Mouse (Mus musculus): Measurements from ENCODE around the gene Ccdc65. TPM values are rescaled to one million over a fixed set of nuclear protein-coding genes. Genes with fewer than 3 reads are reported as not detected.

The Ccdc65 gene
- polyA plus RNA-seq (2014; fragmentation: Nextera tagmentation; extraction: Ambion mirVana): 0.28 and 1.1 TPM in 2 replicates

- peaks cover 10% of the 10 kb centered on the region; the same call in 1 of the 2 replicates for H3K27me3 ChIP-seq (ENCODE audit: insufficient read depth, low read length)
- H3K9me3 ChIP-seq (ENCODE audit: low read depth, low read length): no peaks in the 10 kb centered on the region
- ATAC-seq (ENCODE audit: insufficient read depth) (peak; percentile 80; the same call in 1 of the 2 replicates), DNase-seq (peak; percentile 94)
- H3K4me1 ChIP-seq (ENCODE audit: insufficient read depth): no peaks in the 10 kb centered on the region
- H3K27ac ChIP-seq (ENCODE audit: low read depth): no peak within 1 kb of the TSS
- no peak within 1 kb of the TSS; the same call in 1 of the 2 replicates for H3K9ac ChIP-seq
- peak within 1 kb of the TSS; percentile 63 for H3K4me2 ChIP-seq
- TF ChIP-seq CTCF (IDR thresholded peaks at IDR 0.05; ENCODE audit: low read depth): peak; percentile 76
- WGBS: 17% methylated on average over 16 of the region's 16 CpGs
- H3K36me3 ChIP-seq (ENCODE audit: insufficient read depth): no peaks in the 10 kb centered on the region
- peak within 1 kb of the TSS; percentile 30 for H3K4me3 ChIP-seq (ENCODE audit: low read depth, low read length)
These were observed at the start of gene Ccdc65 for GRCm38 (mm10) chr15:98707766-98708372. Ccdc65 (plus strand) TSS chr15:98708207.

- under 1% methylated on average over 14 of the region's 14 CpGs for WGBS
- Histone ChIP-seq H3K9me3 (ENCODE audit: low read depth, low read length) (no peaks in the 10 kb centered on the region), H3K4me2 (peak overlapping the region; percentile 84), H3K4me3 (ENCODE audit: low read depth, low read length) (peak overlapping the region; percentile 91), H3K27ac (ENCODE audit: low read depth) (peak overlapping the region; percentile 93), H3K27me3 (ENCODE audit: insufficient read depth, low read length) (no peaks in the 10 kb centered on the region), H3K4me1 (ENCODE audit: insufficient read depth) (0 out of 2 replicates have a peak, but pooled peaks cover 4% of the 10 kb centered on the region), H3K9ac (peak overlapping the region; percentile 97), H3K36me3 (ENCODE audit: insufficient read depth) (peaks cover 29% of the 10 kb centered on the region)
- no peak for TF ChIP-seq CTCF (IDR thresholded peaks at IDR 0.05; ENCODE audit: low read depth)
- ATAC-seq (ENCODE audit: insufficient read depth) (no peak), DNase-seq (peak; percentile 61)
These were observed 45.8 kb upstream of the Ccdc65 start for GRCm38 (mm10) chr15:98662198-98662566.

- Histone ChIP-seq H3K27ac (ENCODE audit: low read depth) (peak within 1 kb of the TSS; percentile 93), H3K9ac (peak within 1 kb of the TSS; percentile 97), H3K4me3 (ENCODE audit: low read depth, low read length) (peak within 1 kb of the TSS; percentile 91), H3K9me3 (ENCODE audit: low read depth, low read length) (no peaks in the 10 kb centered on the region), H3K27me3 (ENCODE audit: insufficient read depth, low read length) (no peaks in the 10 kb centered on the region), H3K36me3 (ENCODE audit: insufficient read depth) (peaks cover 22% of the 10 kb centered on the region), H3K4me2 (peak within 1 kb of the TSS; percentile 84), H3K4me1 (ENCODE audit: insufficient read depth) (0 out of 2 replicates have a peak, but pooled peaks cover 4% of the 10 kb centered on the region)
- DNase-seq: peak; percentile 98
- 3% methylated on average over 47 of the region's 48 CpGs for WGBS
- TF ChIP-seq CTCF (IDR thresholded peaks at IDR 0.05; ENCODE audit: low read depth): no peak
- ATAC-seq (ENCODE audit: insufficient read depth): peak; percentile 98
These were observed 45.2 kb upstream of the Ccdc65 start, which contains the start of gene Ddx23 for GRCm38 (mm10) chr15:98662567-98663545. Ddx23 (minus strand) TSS chr15:98662894.

- 71% methylated on average over 11 of the region's 11 CpGs for WGBS
- peak; percentile 49 for TF ChIP-seq CTCF (IDR thresholded peaks at IDR 0.05; ENCODE audit: low read depth)
These were observed 43.7 kb upstream of the Ccdc65 start for GRCm38 (mm10) chr15:98664042-98664907.

GRCm38 (mm10) chr15:98672592-98672991 is 35.4 kb upstream of the Ccdc65 start:
- H3K27me3 ChIP-seq (ENCODE audit: insufficient read depth, low read length): peaks cover 34% of the 10 kb centered on the region
- H3K4me1 ChIP-seq (ENCODE audit: insufficient read depth): no peaks in the 10 kb centered on the region
- DNase-seq: no peak
- H3K4me2 ChIP-seq: no peak overlapping the region
- H3K9ac ChIP-seq: no peak overlapping the region
- WGBS: 67% methylated on average over 4 of the region's 4 CpGs
- no peak overlapping the region for H3K27ac ChIP-seq (ENCODE audit: low read depth)
- no peaks in the 10 kb centered on the region for H3K9me3 ChIP-seq (ENCODE audit: low read depth, low read length)
- no peak for ATAC-seq (ENCODE audit: insufficient read depth)
- H3K36me3 ChIP-seq (ENCODE audit: insufficient read depth): no peaks in the 10 kb centered on the region
- no peak for TF ChIP-seq CTCF (IDR thresholded peaks at IDR 0.05; ENCODE audit: low read depth)
- H3K4me3 ChIP-seq (ENCODE audit: low read depth, low read length): no peak overlapping the region

More at GRCm38 (mm10) chr15:98664042-98664907, 43.7 kb upstream of the Ccdc65 start:
- no peaks in the 10 kb centered on the region for H3K27me3 ChIP-seq (ENCODE audit: insufficient read depth, low read length)
- H3K27ac ChIP-seq (ENCODE audit: low read depth): no peak overlapping the region
- no peaks in the 10 kb centered on the region for H3K9me3 ChIP-seq (ENCODE audit: low read depth, low read length)
- ATAC-seq (ENCODE audit: insufficient read depth): no peak
- peak; percentile 73 for DNase-seq
- H3K9ac ChIP-seq: no peak overlapping the region
- no peak overlapping the region for H3K4me2 ChIP-seq
- H3K36me3 ChIP-seq (ENCODE audit: insufficient read depth): peaks cover 9% of the 10 kb centered on the region; the same call in 1 of the 2 replicates
- H3K4me3 ChIP-seq (ENCODE audit: low read depth, low read length): no peak overlapping the region
- 0 out of 2 replicates have a peak, but pooled peaks cover 4% of the 10 kb centered on the region for H3K4me1 ChIP-seq (ENCODE audit: insufficient read depth)

- H3K36me3 ChIP-seq (ENCODE audit: insufficient read depth): no peaks in the 10 kb centered on the region
- H3K27ac ChIP-seq (ENCODE audit: low read depth): no peak overlapping the region
- H3K9me3 ChIP-seq (ENCODE audit: low read depth, low read length): no peaks in the 10 kb centered on the region
- H3K27me3 ChIP-seq (ENCODE audit: insufficient read depth, low read length): peaks cover 45% of the 10 kb centered on the region
- ATAC-seq (ENCODE audit: insufficient read depth) (no peak), DNase-seq (no peak)
- no peak overlapping the region for H3K9ac ChIP-seq
- H3K4me1 ChIP-seq (ENCODE audit: insufficient read depth): no peaks in the 10 kb centered on the region
- TF ChIP-seq CTCF (IDR thresholded peaks at IDR 0.05; ENCODE audit: low read depth): no peak
- no peak overlapping the region for H3K4me3 ChIP-seq (ENCODE audit: low read depth, low read length)
- 62% methylated on average over 7 of the region's 7 CpGs for WGBS
- no peak overlapping the region for H3K4me2 ChIP-seq
These were observed 34.3 kb upstream of the Ccdc65 start for GRCm38 (mm10) chr15:98673732-98674131.
